Mouse (Mus musculus) liver, adult 2 months (tissue): Measurements from ENCODE around the gene Cnga4.

ENCODE experiments used
- CTCF ChIP-seq: fragments of 200-500 bp; IDR thresholded peaks from 2 replicates; pipeline ENCODE4 v1.5.1; 2011; ENCODE audit warnings: low read depth, low read length, control low read depth
- POLR2A ChIP-seq: fragments of 200-500 bp; IDR thresholded peaks from 2 replicates; pipeline ENCODE4 v1.6.1; 2011; ENCODE audit warnings: low read length, control low read depth; ENCODE audit not compliant: insufficient read depth; ENCODE audit errors: extremely low read depth

GRCm38 (mm10) chr7:105434798-105435197, 30.4 kb downstream of the Cnga4 start:
- TF ChIP-seq CTCF (no peak), POLR2A (no peak)
